Mouse (Mus musculus) CH12.LX (cell line): Measurements from ENCODE around the gene Fkbp14.
A peak's percentile ranks its signal among the peaks of the same experiment; 100 is the strongest.

Source experiments
- CTCF ChIP-seq, 2 experiments: IDR thresholded peaks in 1 of 2; conservative IDR thresholded peaks in 1 of 2; 2 replicates each; pipeline ENCODE4 v1.5.1; 2011 to 2012; ENCODE audit warnings: low read depth in 2 of 2, low read length in 2 of 2, improper control_type of control experiment in 1 of 2, inconsistent platforms in 1 of 2, mild to moderate bottlenecking in 1 of 2, moderate library complexity in 1 of 2
- EP300 ChIP-seq: IDR thresholded peaks from 2 replicates; pipeline ENCODE4 v1.6.1; 2011; ENCODE audit warnings: low read length, improper control_type of control experiment
- POLR2A ChIP-seq: IDR thresholded peaks from 2 replicates; pipeline ENCODE4 v1.6.1; 2011; ENCODE audit warnings: low read depth, mild to moderate bottlenecking, improper control_type of control experiment, low read length
- USF1 ChIP-seq: IDR thresholded peaks from 2 replicates; pipeline ENCODE4 v1.6.1; 2014; ENCODE audit warnings: low read depth, mild to moderate bottlenecking, inconsistent platforms, low read length, improper control_type of control experiment
- ZKSCAN1 ChIP-seq: IDR thresholded peaks from 2 replicates; pipeline ENCODE4 v1.6.1; 2012; ENCODE audit warnings: low read depth, inconsistent platforms, low read length, improper control_type of control experiment, borderline replicate concordance
- ZMIZ1 ChIP-seq: IDR thresholded peaks from 2 replicates; pipeline ENCODE4 v1.6.1; 2012; ENCODE audit warnings: low read depth, mild to moderate bottlenecking, inconsistent platforms, low read length, improper control_type of control experiment

DNA sequence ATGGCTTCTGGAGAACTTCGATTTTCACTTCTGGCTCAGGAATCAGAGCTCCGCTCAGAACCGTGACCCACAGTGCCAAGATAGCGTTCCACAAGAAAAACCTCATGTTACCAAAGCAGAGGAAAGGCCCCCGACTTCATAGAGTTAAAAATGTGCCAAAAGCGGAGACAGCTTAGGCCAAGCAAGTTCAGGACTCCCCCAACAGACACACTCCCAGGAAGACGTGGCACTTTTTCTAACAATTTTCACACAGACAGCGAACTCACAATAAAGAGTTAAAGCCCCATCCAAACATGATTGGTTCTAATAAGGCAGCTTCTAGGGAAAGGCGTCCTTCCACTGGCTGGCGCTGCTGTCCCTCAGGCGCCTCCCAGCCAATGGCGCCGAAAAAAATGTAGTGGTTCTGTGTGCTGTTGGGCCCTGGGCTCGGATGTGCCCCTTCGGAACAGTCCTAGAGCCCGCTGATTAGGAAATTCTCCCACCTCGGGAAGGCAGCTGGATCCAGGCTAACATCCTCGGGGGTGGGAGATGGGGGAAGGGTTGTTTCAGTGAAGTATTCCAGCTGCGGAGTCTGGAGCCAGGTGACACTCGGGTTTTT is 4.1 kb downstream of the Fkbp14 start:
- TF ChIP-seq CTCF (conservative IDR thresholded peaks at IDR 0.05 in 1 of 2, IDR thresholded peaks at IDR 0.05 in 1 of 2; ENCODE audit: low read depth in 2 of 2, low read length in 2 of 2) (no peak), USF1 (no peak), POLR2A (peak; percentile 56), ZMIZ1 (no peak), EP300 (no peak), ZKSCAN1 (no peak)
